Mouse (Mus musculus) urinary bladder, adult 2 months (tissue): ENCODE results near the gene Gtf3c2. TPM values are rescaled to one million over a fixed set of nuclear protein-coding genes. Genes with fewer than 3 reads are reported as not detected.

Experiments
- DNase-seq: peaks from one replicate; pipeline ENCODE4 v3.0.0; 2022; ENCODE audit warnings: low spot score
- polyA plus RNA-seq: library from polyadenylated mRNA; depleted of rRNA; stranded (reverse); fragments of >200 nt; gene quantifications from 2 replicates; pipeline ENCODE4 v1.2.3, GENCODE M21; 2012

Gene Gtf3c2
- polyA plus RNA-seq, 1 experiment = 87.0 TPM

GRCm38 (mm10) chr5:31198170-31198569, 18.2 kb upstream of the Gtf3c2 start:
- no peak for DNase-seq

DNA sequence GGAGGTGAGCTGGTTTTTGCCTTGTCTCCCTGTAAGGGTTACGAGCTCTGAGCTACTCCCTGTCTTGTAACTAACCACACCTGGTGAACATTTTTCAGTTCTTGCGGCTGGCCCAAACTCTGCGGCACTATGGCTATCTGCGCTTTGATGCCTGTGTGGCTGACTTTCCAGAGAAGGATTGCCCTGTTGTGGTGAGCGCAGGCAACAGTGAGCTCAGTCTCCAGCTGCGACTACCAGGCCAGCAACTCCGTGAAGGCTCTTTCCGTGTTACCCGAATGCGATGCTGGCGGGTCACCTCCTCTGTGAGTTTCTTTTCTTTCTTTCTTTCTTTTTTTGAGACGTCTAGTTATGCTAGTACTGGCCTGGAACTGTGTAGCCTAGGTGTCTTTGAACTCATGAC, 17.1 kb upstream of the Gtf3c2 start:
- no peak for DNase-seq

DNA sequence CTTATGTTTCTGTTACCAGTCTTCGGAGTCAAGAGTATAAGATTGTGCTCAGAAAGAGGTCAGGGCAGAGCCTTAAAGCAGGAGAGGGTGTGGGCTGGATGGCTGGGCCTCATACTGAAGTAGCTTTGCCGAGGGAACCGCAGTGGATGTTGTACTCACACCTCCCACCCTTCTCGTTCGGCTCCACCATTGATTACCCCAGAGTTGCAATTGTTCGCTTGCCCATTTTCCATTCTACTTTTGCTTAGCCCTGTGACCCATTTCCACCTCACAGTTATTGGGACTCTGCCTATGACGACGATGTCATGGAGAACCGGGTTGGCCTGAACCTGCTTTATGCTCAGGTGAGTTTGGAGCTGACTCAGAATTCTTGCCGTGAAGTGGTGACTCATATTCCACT, 16.3 kb upstream of the Gtf3c2 start:
- no peak for DNase-seq

GRCm38 (mm10) chr5:31195671-31196070, 15.7 kb upstream of the Gtf3c2 start:
- DNase-seq = no peak

GRCm38 (mm10) chr5:31194486-31195485, 14.8 kb upstream of the Gtf3c2 start:
- DNase-seq = no peak

DNA sequence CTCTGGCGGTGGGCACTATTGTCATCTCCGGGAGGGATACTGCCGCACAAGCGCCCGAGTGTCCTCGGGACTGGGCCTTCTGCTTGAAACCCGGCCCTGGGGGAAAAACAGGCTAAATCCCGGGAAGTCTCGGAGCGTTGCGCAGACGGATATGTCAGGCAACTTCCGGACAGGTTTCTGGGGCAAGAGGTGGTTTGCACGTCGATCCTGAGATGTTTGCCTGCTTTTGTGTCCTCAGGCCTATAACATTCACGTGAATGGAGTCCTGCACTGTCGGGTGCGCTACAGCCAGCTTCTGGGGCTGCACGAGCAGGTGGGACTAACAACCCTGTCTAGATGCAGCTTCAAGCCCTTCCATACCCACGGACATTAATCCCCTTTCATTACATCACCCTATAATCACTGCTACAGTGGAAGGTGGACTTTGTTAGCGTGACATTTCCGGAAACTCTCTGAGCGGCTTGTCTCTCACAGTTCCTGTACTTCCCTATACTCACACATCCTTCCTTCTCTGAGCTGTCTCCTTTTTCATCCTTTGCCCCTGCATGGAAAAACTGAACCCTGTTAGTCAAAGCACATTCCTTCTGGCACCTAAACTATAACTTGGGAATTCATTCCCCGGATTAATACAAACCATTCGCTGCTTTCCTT, 13.8 kb upstream of the Gtf3c2 start:
- DNase-seq = no peak

- DNase-seq = peak; percentile 99
Observed at GRCm38 (mm10) chr5:31192939-31193630, 13.1 kb upstream of the Gtf3c2 start, which contains the start of the genes Snx17 and Eif2b4. TSS of gene Snx17 (plus strand) at chr5:31193227. TSS of gene Eif2b4 (minus strand) at chr5:31193430.

- DNase-seq = no peak
Observed at GRCm38 (mm10) chr5:31192045-31192938, 12.3 kb upstream of the Gtf3c2 start.

GRCm38 (mm10) chr5:31190201-31190600, 10.3 kb upstream of the Gtf3c2 start:
- DNase-seq = no peak

DNA sequence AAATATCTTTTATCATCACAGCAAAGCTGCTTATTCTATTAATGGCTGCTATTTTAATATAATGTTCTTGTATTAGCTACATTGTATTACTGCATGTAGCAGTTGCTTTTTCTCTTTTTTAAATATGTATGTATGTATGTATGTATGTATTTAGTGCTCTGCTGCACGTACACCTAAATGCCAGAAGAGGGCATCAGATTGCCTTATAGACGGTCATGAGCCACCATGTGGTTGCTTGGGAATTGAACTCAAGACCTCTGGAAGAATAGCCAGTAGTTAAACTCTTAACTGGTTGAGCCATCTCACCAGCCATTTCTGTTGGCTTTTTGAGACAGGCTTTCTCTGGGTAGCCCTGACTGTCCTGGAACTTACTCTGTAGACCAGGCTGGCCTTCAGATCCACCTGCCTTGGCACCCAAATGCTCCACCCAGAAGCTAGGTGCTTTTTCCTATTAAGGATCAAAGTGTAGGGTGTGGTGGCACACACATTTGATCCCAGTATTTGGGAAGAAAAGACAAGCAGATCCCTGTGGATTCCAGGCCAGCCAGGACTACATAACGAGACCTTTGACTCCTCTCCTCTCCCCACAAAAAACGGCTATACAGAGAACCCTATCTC, 8.4 kb upstream of the Gtf3c2 start:
- no peak for DNase-seq

DNA sequence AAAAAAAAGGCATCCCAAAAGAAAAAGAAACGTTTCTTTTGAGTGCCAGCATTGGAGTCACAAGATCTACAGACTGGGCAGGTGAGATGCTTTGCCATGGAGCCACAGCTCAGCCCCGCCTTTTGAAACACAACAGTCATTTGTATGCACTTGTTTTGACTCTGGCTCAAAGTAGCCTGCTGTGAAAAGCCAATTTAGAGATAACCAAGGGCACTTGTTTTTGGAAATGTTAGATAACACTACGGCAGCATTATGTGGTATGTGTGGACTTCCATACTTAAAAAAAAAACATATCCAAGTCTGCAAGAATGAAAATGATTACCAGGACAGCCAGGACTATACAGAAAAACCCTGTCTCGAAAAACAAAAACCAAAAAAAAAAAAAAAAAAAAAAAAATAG, 3.7 kb upstream of the Gtf3c2 start:
- no peak for DNase-seq

DNA sequence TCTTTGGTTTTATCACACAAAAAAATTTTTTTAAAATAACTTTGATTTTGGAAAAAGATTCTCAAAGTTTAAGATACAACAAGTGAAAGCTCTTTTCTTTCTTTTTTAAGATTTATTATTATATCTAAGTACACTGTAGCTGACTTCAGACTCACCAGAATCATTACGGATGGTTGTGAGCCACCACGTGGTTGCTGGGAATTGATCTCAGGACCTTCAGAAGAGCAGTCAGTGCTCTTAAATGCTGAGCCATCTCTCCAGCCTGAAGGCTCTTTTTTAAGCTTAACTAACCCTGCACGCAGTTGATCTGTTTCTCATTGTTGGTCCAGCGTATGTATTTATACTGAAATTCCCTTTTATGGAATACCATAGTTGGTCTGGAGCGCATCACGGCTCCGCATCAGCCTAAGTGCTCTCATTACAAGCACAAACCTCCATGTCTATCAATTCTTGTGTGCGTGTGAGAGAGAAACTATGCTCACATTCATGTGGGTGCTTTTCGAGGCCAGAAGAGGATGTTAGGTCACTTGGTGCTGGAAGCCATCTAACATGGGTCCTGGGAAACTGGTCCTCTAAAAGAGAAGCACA, 1.3 kb upstream of the Gtf3c2 start:
- no peak for DNase-seq

DNA sequence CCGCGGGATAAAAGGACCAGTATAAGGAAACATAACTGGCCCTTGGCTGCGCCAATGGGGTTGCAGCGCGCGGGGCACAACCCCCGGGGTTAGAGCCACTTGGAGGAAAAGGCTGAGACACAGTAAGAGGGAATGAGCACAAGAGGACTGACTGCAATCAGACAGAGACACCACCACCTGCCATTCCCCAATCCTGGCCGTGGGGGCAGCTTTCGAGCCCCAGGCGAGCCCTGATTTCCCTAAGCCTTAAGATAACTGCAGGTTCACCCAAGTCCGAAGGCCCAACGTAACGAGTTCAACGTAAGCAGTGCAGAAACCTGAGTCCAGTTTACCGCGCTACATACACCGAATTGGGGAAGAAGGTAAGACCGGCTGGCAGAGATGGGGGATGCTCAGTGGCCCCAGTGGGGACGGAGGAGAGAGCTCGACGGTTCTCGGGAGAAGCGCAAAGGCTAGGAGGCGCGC, 611 bp downstream of the Gtf3c2 start:
- DNase-seq = no peak

DNA sequence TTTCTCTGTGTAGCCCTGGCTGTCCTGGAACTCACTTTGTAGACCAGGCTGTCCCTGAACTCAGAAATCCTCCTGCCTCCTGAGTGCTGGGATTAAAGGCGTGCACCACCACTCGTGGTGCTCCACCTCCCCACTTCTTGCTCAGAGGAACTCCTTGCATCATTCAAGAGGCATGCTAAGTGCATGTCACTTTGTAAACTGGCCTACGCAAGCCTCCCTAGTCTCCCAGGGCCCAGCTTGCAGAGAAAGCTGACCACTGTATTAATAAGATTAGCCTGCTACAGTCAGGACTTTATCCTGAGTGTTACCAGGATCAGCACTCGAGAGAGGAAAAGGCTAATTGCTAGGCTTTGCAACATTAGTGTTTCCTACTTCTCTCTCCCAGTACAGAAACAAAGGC, 11.3 kb downstream of the Gtf3c2 start:
- no peak for DNase-seq

DNA sequence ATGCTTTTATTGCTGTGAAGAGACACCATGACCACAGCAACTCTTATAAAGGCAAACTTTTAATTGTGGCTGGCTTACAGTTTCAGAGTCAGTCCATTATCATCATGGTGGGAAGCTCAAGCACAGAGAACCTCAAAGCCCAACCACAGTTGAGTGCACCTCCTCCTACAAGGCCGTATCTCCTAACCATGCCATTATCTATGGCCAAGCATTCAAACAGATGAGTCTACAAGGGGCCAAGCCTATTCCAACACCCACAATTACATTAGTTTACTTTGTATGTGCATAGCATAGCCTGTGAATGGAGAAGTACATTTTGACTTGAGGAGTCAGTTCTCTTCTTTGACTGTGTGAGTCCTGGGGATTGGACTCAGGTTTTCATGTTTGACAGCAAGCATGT, 15.1 kb downstream of the Gtf3c2 start:
- no peak for DNase-seq

GRCm38 (mm10) chr5:31162462-31162861, 17.5 kb downstream of the Gtf3c2 start:
- DNase-seq = no peak

GRCm38 (mm10) chr5:31154152-31154553, 25.8 kb downstream of the Gtf3c2 start, which contains the start of gene Mpv17:
TSS of gene Mpv17 (minus strand) at chr5:31154251.
- DNase-seq = peak; percentile 70

DNA sequence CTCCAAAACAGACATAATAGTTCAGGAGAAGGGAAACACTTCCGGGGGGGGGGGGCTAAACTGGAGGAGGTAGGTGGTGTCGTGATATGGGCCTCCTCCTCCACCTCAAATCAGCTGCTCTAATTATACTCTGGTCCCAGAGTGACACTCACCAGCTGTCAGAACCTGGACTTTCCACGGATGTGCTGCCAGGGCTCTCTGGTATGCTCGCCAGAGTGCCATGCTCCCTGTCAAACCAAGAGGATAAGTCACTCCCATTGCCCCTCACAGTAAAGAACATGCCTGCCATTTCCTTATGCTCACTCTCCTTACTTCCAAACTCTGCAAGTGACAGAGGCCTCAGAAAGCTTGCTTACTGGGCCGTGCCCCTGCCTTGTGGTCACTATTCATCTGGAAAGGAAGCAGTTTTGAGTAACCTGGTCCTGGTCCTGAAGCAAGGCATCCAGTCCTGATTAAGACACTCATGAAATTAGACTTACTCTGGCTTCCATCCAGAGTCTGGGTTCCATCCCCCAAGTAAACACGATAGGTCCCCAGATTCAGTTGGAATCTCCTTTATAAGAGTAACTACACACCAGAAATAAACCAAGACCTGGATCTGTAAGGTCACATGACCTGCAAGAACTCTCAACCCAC, 26.3 kb downstream of the Gtf3c2 start:
- DNase-seq = no peak

- DNase-seq = no peak
Observed at GRCm38 (mm10) chr5:31151746-31152145, 28.2 kb downstream of the Gtf3c2 start.

- DNase-seq = no peak
Observed at GRCm38 (mm10) chr5:31149781-31150180, 30.2 kb downstream of the Gtf3c2 start.
